Mouse (Mus musculus): Measurements from ENCODE around the gene Vps26c. TPM values are rescaled to one million over a fixed set of nuclear protein-coding genes. Genes with fewer than 3 reads are reported as not detected.

The Vps26c gene
- 52.4 and 64.7 TPM in 2 replicates for polyA plus RNA-seq (2012; rRNA removed)

DNA sequence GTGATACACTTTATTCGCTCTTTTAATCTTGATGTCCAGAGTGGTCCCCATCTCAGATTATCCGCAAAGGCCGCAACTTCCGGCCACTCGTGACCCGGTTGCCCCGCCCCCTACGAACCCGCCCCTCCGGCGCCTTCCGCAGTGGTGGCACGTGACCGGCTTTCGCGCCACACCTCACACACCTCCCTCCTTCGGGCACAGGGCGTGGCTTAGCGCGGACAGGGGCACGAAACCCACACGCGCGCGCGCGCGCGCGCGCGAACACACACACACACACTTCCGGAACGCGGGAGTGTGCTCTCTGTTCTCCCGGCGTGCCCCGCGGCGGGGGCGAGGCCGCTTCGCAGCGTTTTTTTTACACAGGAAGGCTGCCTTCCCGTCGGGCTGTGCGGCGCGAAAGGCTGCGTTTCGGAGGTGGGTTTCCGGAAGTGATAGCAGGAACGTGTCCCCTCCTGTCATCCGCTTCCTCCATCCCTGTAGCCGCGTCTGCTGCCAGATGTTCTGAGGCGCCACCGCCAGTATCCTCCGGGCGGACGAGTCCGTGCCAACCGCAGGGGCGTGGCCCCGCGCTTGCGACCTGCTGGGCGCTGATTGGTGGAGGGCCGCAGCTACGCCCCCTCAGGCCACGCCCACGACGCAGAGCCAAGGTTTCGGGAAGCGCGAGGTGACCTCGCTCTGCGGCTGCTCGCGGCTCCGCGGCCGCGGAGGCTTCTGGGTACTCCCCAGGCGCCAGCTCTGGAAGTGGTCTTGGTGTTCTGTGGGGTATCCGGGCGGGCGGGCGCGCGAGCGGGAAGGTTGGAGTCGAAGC lies at the start of gene Vps26c:
Gene Vps26c (minus strand): TSS at position 487 of the 808 bp plus-strand sequence.
- DNase-seq (ENCODE audit: low spot score) = peak; percentile 96

DNA sequence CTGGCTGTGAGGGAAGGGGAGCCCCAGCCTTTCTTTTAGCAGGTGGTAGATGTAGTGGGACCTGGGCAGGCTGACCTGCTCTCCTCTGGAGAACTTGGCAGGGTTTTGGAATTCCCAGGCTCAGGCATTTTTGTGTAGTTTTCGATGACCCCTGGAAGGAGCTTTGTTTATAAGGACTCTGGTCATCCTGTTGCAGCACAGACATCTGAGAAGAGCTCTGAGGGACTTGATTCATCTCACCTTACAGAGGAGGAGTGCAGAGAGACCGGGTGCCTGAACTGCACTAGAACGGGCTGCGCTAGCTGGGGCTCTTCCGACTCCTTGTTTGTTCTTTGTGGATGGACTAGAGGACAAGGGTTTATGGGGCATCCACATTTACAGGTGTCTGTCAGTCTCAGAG lies 49.1 kb upstream of the Vps26c start:
- no peak for DNase-seq (ENCODE audit: low spot score)

DNA sequence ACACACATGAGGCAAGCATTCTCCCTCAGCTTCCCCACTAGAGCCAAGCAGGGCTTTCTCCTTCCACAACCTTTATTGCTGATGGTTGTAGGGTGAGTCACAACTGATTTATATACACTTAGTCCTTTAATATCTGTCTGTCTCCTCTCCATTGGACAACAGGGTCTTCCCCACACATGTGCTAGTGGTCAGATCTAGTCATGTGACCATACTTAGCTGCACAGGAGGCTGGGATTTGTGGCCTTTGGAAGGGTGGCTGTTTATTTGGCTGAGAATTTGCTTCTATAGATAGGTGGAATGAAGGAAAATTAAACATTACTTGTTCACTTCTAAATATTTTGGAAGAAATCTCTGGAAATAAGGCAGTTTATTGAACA lies 48.1 kb upstream of the Vps26c start:
- no peak for DNase-seq (ENCODE audit: low spot score)

DNA sequence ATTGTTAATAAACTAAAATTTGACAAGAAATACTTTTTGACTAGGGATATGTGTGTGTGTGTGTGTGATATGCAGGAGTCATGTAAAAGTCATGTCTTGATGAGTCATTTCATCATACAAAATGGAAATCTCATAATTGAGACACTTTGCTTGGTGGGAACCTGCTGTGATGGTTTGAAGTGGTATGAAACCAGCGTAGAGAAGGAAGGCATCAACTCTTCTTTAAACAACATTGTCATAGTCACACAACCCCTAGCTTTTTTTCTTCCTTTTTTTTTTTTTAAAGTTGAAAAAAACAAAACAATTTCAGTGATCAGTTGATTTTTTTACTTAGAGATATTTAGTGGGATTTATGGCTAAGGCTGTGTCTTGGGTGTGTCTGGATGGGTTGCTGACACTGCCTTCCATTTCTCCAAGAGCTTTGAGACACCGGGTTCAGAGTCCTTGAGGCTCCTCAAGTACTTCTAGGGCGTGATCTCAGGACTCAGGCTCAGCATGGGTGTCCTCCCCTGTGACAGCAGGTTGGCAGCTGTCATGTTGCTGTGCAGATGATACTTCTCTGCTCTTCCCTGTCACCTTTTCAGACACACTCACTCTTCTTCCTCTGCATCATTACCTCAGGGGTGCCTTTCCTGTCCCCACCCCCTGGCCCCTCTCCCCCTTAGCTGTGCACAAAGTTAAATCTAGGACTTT lies 47.5 kb upstream of the Vps26c start:
- no peak for DNase-seq (ENCODE audit: low spot score)

DNA sequence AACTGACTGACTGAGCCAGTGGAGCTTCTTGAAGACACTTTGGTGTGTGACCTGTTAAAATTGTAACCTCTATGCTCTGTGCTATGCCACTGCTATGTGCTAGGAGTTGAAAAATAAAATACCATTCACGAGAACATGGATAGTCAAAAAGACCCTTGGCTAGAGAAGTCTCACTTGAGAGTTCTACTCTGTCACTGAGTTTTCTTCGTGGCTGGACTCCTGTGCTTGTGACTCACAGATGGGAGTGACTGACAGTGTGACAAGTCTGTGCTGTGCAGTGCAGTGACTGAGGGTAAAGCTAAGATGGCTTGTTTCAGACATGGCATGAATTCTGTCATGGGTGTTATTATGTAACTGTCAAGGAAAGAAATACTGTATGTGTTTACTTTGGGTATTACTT lies 45.8 kb upstream of the Vps26c start:
- DNase-seq (ENCODE audit: low spot score) = no peak

DNA sequence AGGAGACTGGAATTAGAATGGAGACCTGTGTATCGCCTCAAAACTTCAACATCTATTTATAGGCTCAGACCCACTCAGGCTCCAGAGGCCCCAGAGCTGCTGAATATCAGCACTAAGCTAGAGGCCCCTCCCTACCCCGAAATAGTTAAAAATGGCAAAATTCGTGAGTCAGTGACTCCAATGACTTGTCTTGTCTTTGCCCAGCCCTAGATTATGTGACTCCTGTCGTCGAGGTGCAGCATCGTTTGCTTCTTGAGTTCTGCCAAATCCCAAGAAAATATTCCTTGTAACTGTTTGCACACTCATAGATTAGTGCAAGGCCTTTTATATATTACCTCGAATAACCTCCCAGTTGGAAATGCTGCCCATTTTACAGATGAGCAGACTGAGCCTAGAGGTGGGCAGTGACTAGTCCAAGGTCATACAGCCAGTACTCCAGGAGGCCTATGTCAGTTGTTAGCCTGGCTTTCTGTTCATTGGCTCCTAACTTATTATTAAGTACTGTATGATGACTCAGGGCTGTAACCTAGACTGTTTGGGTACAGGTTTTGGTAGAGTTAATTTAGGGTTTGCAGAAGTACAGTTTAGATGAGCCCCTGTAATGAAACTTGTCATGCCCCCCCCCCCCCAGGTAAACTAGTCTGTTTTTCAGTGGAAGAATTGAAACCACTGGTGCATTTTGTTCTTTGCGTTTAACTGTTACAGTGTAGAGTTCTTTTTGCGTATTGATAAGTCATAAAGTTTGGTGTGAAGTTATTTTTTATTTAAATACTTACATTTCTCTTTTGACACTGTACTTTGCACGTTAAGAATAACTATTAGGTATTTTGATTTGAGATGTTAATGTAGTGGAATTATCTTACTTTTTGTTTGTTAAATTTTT lies 44.7 kb upstream of the Vps26c start:
- no peak for DNase-seq (ENCODE audit: low spot score)

DNA sequence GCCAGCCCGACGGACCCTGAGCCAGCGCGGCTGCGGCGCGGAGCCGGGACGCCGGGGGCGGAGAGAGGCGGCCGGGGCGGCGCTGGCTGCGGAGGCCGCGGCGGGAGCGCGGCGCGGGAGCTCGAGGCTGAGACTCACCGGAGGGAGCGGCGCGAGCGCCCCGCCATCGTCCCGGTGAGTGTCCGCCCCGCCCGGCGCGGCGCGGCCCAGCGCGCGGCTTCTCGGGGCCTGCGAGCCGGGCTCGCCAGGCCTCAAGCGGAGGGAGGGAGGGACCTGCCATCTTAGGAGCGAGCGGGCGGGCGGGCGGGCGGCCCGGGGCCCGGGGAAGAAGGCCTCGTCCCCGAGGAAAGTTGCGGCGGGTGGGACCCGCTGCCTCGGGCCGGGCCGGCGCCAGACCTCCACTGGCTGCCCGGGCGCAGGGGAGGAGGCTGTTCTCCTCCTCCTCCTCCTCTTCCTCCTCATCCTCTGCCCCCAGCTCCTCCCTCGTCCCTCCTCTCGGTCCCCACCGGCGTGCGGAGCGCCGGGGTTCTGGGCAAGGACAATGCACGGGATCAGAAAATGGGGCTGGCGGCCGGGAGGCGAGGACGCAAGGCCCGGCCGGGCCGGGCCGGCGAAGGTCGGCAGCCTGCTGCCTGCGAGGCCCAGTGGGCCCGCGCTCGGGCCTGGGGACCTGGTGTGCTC lies 43.9 kb upstream of the Vps26c start:
- peak; percentile 77 for DNase-seq (ENCODE audit: low spot score)

DNA sequence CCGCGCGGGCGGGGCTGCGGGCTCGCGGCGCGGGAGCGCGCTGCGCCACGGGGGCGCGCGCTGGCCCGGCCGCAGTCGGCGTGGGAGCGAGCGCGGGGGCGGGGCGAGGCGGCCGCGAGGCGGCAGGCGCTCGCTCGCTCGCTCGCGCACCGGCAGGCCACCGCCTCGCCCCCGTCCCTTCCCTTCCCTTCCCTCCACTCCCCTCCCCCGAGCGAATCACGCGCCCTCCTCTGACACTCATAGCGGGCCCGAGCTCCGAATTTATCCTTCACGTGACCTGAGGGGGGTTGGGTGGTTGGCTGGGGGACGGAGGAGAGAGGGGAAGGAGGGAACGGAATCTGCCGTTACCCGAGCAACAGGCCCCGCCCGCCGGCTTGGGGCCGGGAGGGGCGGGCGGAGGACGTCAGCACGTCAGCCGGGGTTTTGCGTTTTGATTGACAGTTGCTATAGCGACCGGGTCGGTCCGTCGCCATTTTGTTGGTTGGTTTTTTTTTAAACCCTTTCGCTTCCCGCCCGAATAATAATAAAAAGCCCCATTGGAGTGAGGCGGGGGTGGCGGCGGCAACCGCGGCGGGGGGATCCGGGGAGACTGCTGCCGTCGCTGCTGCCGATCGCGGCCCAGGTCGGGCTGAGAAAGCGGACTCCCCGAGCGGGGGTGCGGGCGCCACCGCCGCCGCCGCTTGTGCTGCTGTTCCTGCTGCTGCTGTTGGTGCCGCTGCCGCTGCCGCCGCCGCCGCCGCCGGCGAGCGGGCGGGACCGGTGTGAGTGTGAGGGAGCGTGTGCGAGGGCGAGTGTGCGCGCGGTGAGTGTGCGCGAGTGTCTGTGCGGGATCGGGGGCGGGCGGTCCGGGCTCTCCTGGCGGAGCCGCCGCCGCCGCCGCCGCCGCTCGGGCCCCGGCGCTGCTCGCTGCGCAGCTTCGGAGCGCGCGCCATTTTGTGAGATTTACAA lies 42.9 kb upstream of the Vps26c start, which contains the start of gene Dyrk1a:
Gene Dyrk1a (plus strand): TSS at position 782 of the 948 bp plus-strand sequence.
- peak; percentile 87 for DNase-seq (ENCODE audit: low spot score)

DNA sequence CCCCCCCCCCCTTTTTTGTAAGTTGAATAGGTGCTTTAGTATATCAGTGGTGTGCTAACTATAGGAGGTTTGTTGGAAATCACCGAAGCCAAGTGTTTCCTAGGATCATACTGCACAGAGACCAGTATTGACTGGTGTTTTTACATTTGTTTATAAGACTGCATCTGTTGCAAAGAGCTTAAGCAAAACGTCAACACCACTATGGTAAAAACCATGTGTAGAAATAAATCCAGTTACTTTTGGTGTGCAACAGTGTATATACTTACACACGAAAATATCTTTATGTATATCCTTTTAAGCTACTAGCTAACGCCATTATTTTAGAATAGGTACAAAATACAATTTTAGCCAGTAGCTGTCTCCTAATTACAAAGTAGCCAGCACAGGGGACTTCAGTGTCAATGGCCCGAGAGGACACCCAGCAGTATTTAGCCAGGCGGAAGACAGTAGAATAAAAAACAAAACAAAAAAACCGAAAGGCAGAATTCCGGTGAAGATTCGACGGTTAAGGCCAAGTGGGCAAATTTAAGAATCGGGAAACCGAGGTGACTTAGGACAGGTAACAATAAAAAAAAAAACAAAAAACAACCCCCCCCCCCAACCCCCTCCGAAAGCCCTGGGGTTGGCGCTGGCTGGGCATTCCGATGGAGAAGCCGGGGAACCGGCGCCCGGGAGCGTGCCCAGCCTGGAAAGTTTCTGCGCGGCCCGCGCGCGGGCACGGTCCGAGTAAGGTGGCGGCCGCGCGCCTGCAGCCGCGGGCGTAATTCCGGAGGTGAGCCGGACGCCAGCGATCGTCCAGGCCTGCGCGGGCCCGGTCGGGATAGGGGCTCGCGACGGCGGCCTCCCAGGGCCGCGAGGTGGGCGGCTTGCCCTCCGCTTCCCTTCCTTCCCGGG lies 42.0 kb upstream of the Vps26c start:
- DNase-seq (ENCODE audit: low spot score) = no peak

DNA sequence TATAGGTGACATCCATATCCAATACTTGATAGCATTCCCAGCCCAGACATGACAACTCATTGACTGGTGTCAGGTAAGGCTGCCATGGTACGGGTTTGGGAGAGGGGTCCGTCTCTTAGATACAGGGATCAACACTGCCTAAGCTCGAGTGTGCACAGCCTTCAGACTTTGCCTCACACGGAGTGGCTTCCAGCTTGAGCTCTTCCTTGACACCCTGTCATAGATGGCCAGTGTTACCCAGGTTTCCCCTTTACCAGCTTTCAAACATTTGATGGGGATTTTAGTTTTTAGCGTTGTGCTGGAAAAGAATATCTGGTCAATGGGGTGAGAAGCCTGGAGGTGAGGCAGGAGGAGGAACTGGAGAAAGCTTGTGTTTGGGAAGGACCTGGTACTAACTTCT lies 41.1 kb upstream of the Vps26c start:
- no peak for DNase-seq (ENCODE audit: low spot score)

DNA sequence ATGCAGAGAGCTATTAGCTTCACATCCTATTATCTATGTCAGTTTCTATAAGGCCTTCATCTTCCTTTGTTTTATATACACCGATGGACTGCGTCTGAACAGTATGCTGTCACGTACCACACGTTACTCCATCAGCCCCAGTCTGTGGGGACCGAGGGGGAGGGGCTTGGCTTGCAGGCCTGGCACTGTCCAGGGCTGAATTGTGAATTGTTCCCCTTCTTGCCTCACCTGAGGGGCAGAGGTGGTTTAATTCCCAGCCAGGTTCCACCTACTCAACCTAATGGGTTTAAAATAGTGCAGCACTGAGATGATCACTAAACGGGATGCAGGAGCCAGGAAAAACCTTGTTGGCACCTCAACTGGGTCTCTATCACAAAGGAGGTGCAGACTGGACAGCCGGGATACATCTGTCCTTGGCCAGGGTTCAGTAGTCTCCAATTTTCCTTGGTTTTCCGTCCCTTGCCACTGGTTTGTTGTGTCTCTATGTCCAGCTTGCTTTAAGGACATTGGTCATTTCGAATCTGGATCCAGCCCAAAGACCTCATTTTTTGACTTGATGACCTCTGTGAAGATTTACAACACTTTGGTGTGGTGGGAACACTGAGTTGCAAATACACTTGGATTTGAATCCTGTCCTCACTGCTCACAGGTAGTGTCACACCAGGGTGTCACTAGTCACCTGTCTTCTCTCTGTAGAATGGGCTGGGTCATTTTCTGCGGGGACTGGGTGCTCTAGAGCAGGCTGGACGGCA lies 40.4 kb upstream of the Vps26c start:
- DNase-seq (ENCODE audit: low spot score) = no peak

DNA sequence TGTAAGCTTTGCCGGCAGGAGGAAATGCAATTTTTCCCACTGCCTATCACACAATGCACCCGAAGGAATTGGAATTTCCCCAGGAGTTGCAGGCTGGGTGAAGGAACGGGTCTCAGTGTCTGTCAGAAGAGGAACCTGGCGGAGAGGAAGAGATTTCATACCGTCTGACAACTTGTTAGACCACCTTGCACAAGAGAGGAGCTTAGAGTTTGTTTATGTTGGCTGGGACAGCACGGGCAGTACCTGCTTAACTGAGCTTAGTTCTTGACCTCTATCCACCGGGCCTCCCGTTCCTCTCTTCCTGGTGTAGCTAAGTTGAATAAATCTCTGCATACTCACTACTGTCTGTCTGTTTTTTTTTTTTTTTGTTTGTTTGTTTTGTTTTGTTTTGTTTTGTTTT lies 39.5 kb upstream of the Vps26c start:
- DNase-seq (ENCODE audit: low spot score) = no peak

DNA sequence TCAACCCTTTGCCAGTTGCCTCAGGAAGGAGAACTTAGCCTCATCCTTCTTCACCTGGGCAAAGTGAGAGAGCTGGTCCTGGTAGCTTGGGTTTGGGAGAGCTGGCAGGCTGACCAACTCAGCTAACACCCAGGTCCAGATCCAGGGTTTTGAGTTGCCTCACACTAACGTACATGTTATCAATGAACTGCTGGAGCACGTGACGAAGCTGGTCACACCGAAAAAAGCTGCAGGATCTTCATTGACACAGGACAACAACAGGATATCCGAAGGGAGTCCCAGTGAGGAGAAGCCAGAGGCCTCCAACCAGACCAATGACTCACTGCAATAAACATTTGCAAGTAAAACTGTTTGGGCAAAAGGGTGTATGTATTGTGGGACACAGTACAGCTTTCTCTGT lies 34.0 kb upstream of the Vps26c start:
- DNase-seq (ENCODE audit: low spot score) = no peak

DNA sequence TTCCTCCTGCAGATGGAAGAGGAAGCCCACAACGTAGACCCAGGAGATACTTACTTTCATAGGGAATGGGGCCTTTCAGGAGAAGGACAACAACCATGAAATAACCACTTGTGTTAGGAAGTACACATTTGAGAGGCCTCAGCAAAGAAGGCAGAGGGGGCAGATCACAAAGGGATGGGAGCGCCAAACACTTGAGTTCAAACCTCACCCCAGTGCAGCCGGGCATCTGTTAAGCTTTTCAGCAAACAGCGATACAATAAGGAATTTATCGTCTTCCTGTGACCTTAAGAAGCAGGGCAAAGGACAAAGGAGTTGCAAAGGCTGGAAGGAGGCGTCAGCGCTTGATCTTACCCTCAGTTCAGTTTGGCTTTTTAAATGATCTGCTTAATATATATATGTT lies 33.2 kb upstream of the Vps26c start:
- DNase-seq (ENCODE audit: low spot score) = no peak

DNA sequence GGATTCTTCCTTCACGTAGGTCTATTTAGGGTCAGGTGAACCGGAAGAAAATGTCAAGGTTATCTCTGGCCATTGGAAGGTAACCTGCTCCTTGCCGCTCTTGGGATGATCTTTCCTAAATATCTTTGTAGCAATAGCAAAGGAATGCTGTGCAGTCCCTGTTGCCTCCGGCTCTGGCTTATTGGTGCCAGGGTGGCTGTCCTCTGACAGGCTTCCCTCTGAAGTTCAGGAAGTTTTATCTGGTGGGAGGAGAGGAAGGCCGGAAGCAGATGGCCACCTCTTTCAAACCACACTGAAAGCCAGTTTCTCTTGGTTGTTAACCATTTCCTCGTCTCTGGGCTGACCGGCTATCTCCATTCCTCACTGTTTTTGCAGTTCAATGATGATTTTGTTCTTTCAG lies 32.7 kb upstream of the Vps26c start:
- no peak for DNase-seq (ENCODE audit: low spot score)

DNA sequence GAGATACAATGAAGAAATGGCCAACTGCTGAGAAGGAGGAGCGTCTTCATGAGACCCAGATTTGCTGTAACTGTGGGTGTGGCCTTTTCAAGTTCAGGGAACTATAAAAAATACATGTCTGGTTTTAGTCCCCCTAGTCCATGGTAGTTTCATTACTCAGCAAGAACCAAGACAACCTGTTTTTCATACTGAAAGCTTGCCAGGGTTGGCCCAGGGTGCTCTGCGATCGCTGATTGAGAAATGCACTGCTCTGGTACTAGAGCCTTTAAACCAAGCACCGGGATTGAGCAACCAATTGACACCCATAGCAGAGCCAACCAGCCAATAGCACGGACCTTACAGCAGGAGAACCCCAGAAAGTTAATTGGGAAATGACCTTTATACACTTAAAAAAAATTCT lies 29.6 kb upstream of the Vps26c start:
- DNase-seq (ENCODE audit: low spot score) = no peak

DNA sequence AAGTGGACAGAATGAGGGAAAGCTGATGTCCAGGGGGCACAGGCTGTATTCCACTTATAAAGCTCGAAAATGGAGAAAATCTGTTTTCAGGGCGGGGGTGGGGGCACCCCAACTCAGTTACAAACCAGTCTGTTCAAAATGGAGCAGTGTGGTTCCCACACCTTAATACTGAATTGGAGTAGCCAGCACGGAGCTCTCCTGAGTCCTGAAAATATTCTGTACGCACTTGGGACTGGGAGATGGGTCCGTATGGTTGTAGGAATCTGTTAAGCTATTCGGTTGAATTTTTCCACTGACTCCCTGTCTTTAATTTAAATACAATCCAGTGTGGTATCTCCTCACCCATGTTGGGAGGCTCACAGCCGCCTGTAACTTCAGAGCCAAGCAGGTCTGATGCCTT lies 28.7 kb upstream of the Vps26c start:
- DNase-seq (ENCODE audit: low spot score) = no peak

DNA sequence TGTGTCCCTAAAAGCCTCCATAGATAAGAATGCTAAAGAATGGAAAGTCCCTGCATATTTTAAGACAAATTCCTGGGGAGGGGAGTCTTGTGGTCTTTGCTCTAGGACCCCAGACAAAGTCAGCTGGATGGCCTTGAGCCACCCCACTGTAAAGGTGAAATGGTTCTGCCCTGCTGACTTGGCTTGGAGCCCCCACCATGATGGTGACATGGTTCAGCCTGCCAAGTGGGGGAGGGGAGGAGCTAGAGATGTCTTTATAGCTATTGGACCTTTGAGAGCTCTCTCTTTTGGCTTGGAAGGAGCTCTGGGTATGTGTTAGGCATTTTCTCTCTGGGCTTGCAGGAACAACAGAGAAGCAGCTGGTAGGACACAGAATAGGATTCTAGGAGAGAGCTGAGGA lies 25.3 kb upstream of the Vps26c start:
- no peak for DNase-seq (ENCODE audit: low spot score)

DNA sequence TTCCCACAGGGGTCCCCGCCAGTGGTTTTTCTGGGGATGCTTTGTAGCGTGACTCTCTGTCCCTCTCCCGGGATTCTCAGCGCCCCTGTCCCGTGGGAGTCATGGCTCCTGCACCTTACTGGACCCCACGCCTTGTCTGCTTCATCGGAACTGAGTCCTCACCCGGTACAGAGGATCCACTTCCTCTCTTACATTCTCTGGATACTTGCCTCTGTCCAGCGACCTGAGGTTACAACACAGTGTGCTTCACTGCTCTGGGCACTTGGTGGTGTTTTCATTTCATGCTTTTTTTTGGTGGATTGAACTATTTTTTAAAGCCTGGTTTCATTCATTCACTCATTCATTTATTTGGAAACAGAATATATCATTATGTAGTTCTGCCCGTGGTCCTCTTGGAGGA lies 23.2 kb upstream of the Vps26c start:
- DNase-seq (ENCODE audit: low spot score) = no peak
